Mouse (Mus musculus): ENCODE measurements at regions not wholly inside any gene's neighbourhood (a gene's known extent, or its start where the extent isn't known, plus 50 kb on each side); places are given as distances from the start of the nearest gene placed in this dataset.

DNA sequence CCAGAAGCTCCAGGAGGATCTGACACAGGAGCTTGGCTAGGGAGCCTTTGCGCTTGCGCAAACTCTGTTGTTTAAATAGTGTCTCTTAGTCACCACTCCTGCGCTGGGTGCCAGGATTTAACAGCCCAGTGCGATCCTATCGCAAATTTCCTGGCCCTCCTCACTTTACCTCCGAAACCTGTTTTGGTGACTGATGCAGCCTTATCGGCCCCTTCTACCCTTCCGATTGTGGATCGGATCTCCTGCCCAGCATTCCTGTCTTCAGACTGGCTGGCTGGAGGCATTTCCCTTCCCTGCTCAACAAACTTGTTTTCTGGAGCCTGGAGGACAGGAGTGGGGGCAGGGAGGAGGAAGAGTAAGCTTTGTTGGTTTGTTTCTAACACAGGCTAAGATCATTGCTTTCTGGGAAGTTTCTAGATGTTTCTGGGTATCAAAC, 56.0 kb upstream of the Cdkn3 start:
- TF ChIP-seq POLR2A (IDR thresholded peaks at IDR 0.05; ENCODE audit: control insufficient read depth in 1 of 2, insufficient read depth in 1 of 2, low read depth in 1 of 2, low read length in 2 of 2, poor library complexity in 1 of 2) = no peak
- no peak for TF ChIP-seq MYC (IDR thresholded peaks at IDR 0.05; ENCODE audit: low read depth, low read length)
- no peak for TF ChIP-seq ETS1 (IDR thresholded peaks at IDR 0.05; ENCODE audit: low read depth, low read length)
- TF ChIP-seq ZC3H11A (IDR thresholded peaks at IDR 0.05; ENCODE audit: low read depth, low read length) = no peak
- no peak for TF ChIP-seq KAT2A (conservative IDR thresholded peaks at IDR 0.05; ENCODE audit: low read depth, low read length)
- no peak for TF ChIP-seq NELFE (IDR thresholded peaks at IDR 0.05; ENCODE audit: low read depth, low read length)
- no peak for TF ChIP-seq GABPA (IDR thresholded peaks at IDR 0.05; ENCODE audit: low read depth, low read length)
- no peak for TF ChIP-seq MAX (IDR thresholded peaks at IDR 0.05; ENCODE audit: low read length)
- TF ChIP-seq CTCF (IDR thresholded peaks at IDR 0.05 in 2 of 3, conservative IDR thresholded peaks at IDR 0.05 in 1 of 3; ENCODE audit: control insufficient read depth in 1 of 3, insufficient read depth in 1 of 3, low read depth in 2 of 3, low read length in 3 of 3, poor library complexity in 1 of 3, severe bottlenecking in 1 of 3) = no peak
